Mouse (Mus musculus) MEL (cell line): ENCODE results near the gene Shb.

ENCODE experiments used
- CTCF ChIP-seq, 3 experiments: IDR thresholded peaks in 2 of 3; conservative IDR thresholded peaks in 1 of 3; 2 replicates each; pipeline ENCODE4 v1.5.1; 2011 to 2012; ENCODE audit warnings: low read length in 3 of 3, low read depth in 2 of 3, mild to moderate bottlenecking in 2 of 3, improper control_type of control experiment in 1 of 3, inconsistent platforms in 1 of 3, mixed read lengths in 1 of 3, moderate library complexity in 1 of 3; ENCODE audit not compliant: control insufficient read depth in 1 of 3, insufficient read depth in 1 of 3, poor library complexity in 1 of 3, severe bottlenecking in 1 of 3
- E2F4 ChIP-seq: IDR thresholded peaks from 2 replicates; pipeline ENCODE4 v1.6.1; 2011; ENCODE audit warnings: low read depth, low read length, improper control_type of control experiment, borderline replicate concordance
- EP300 ChIP-seq, 2 experiments: IDR thresholded peaks; 2 replicates each; pipeline ENCODE4 v1.6.1; 2011; ENCODE audit warnings: improper control_type of control experiment in 2 of 2, low read length in 2 of 2, low read depth in 1 of 2, mild to moderate bottlenecking in 1 of 2
- GATA1 ChIP-seq: IDR thresholded peaks from 2 replicates; pipeline ENCODE4 v1.6.1; 2011; ENCODE audit warnings: low read depth, low read length, improper control_type of control experiment
- HCFC1 ChIP-seq: IDR thresholded peaks from 2 replicates; pipeline ENCODE4 v1.6.1; 2012; ENCODE audit warnings: low read depth, mild to moderate bottlenecking, inconsistent platforms, low read length, improper control_type of control experiment, moderate library complexity
- JUND ChIP-seq: IDR thresholded peaks from 2 replicates; pipeline ENCODE4 v1.6.1; 2011; ENCODE audit warnings: low read depth, mild to moderate bottlenecking, improper control_type of control experiment, low read length
- MXI1 ChIP-seq: IDR thresholded peaks from 2 replicates; pipeline ENCODE4 v1.6.1; 2011; ENCODE audit warnings: mild to moderate bottlenecking, low read depth, low read length, improper control_type of control experiment
- POLR2A ChIP-seq, 2 experiments: IDR thresholded peaks; 2 replicates each; pipeline ENCODE4 v1.6.1; 2011 to 2012; ENCODE audit warnings: low read length in 2 of 2, mild to moderate bottlenecking in 2 of 2, control low read depth in 1 of 2, improper control_type of control experiment in 1 of 2, low read depth in 1 of 2, moderate library complexity in 1 of 2; ENCODE audit not compliant: control insufficient read depth in 1 of 2, insufficient read depth in 1 of 2, poor library complexity in 1 of 2
- TBP ChIP-seq: IDR thresholded peaks from 2 replicates; pipeline ENCODE4 v1.8.0; 2011; ENCODE audit warnings: low read depth, low read length, improper control_type of control experiment

- no peak for TF ChIP-seq EP300 (IDR thresholded peaks at IDR 0.05; ENCODE audit: low read depth in 1 of 2, low read length in 2 of 2)
- no peak for TF ChIP-seq POLR2A (IDR thresholded peaks at IDR 0.05; ENCODE audit: control insufficient read depth in 1 of 2, insufficient read depth in 1 of 2, low read depth in 1 of 2, low read length in 2 of 2, poor library complexity in 1 of 2)
- TF ChIP-seq TBP: no peak
- no peak for TF ChIP-seq MXI1
- no peak for TF ChIP-seq JUND
- TF ChIP-seq CTCF (IDR thresholded peaks at IDR 0.05 in 2 of 3, conservative IDR thresholded peaks at IDR 0.05 in 1 of 3; ENCODE audit: control insufficient read depth in 1 of 3, insufficient read depth in 1 of 3, low read depth in 2 of 3, low read length in 3 of 3, poor library complexity in 1 of 3, severe bottlenecking in 1 of 3): no peak
- TF ChIP-seq GATA1: no peak
- TF ChIP-seq HCFC1: no peak
- TF ChIP-seq E2F4: no peak
Measured at GRCm38 (mm10) chr4:45429451-45429850, 102.8 kb downstream of the Shb start.
